Mouse (Mus musculus) liver, adult 2 months (tissue): ENCODE measurements at regions not wholly inside any gene's neighbourhood (a gene's known extent, or its start where the extent isn't known, plus 50 kb on each side); places are given as distances from the start of the nearest gene placed in this dataset.

ENCODE experiments used
- CTCF ChIP-seq: fragments of 200-500 bp; IDR thresholded peaks from 2 replicates; pipeline ENCODE4 v1.5.1; 2011; ENCODE audit warnings: low read depth, low read length, control low read depth
- POLR2A ChIP-seq: fragments of 200-500 bp; IDR thresholded peaks from 2 replicates; pipeline ENCODE4 v1.6.1; 2011; ENCODE audit warnings: low read length, control low read depth; ENCODE audit not compliant: insufficient read depth; ENCODE audit errors: extremely low read depth

GRCm38 (mm10) chr19:35128104-35128503 lies 205.9 kb downstream of the Kif20b start:
- TF ChIP-seq CTCF (no peak), POLR2A (no peak)
